Mouse (Mus musculus) embryonic facial prominence, embryonic 15.5 days (tissue): ENCODE results near the gene Chrnb4. TPM values are rescaled to one million over a fixed set of nuclear protein-coding genes. Genes with fewer than 3 reads are reported as not detected.
A peak's percentile ranks its signal among the peaks of the same experiment; 100 is the strongest.

Source experiments
- ATAC-seq: fragments of 200-750 bp; cut with Nextera tagmentation; 2 replicates; pipeline ENCODE4 v1.8.0; 2017; ENCODE audit warnings: low read depth, moderate TSS enrichment; ENCODE audit not compliant: insufficient number of reproducible peaks, low FRiP score, low TSS enrichment
- H3K27ac ChIP-seq: fragments of 300-500 bp; sonication (generic); replicated peaks from 2 replicates; pipeline ENCODE4 v1.5.1; 2015; ENCODE audit warnings: mild to moderate bottlenecking, inconsistent platforms
- H3K27me3 ChIP-seq: fragments of 300-500 bp; sonication (generic); 2 replicates; pipeline ENCODE4 v1.6.1; 2015; ENCODE audit warnings: inconsistent platforms
- H3K36me3 ChIP-seq: fragments of 300-500 bp; sonication (generic); 2 replicates; pipeline ENCODE4 v1.6.1; 2015; ENCODE audit warnings: mild to moderate bottlenecking, inconsistent platforms
- H3K4me1 ChIP-seq: fragments of 300-500 bp; sonication (generic); 2 replicates; pipeline ENCODE4 v1.6.1; 2015; ENCODE audit warnings: inconsistent platforms
- H3K4me2 ChIP-seq: fragments of 300-500 bp; sonication (generic); replicated peaks from 2 replicates; pipeline ENCODE4 v1.6.1; 2015; ENCODE audit warnings: mild to moderate bottlenecking, inconsistent platforms
- H3K4me3 ChIP-seq: fragments of 300-500 bp; sonication (generic); replicated peaks from 2 replicates; pipeline ENCODE4 v1.5.1; 2015; ENCODE audit warnings: mild to moderate bottlenecking, inconsistent platforms
- H3K9ac ChIP-seq: fragments of 300-500 bp; sonication (generic); 2 replicates; pipeline ENCODE4 v1.6.1; 2015; ENCODE audit warnings: inconsistent platforms
- H3K9me3 ChIP-seq: fragments of 300-500 bp; sonication (generic); replicated peaks from 2 replicates; pipeline ENCODE4 v1.6.1; 2016; ENCODE audit warnings: inconsistent platforms
- WGBS: fragments of 180-500 bp; shearing (Covaris S2); methylation state at CpG from one replicate; pipeline ENCODE4 v1.1.7; 2015; 5-methylcytosine and 5-hydroxymethylcytosine counted together
- polyA plus RNA-seq: library from polyadenylated mRNA; unstranded; fragments of >200 nt; fragmentation: Nextera tagmentation; extraction: Ambion mirVana; gene quantifications from 2 replicates; pipeline ENCODE4 v1.2.1, GENCODE M21; 2015

Gene Chrnb4
- polyA plus RNA-seq, 1 experiment from 2014 or later = 0.65 TPM

DNA sequence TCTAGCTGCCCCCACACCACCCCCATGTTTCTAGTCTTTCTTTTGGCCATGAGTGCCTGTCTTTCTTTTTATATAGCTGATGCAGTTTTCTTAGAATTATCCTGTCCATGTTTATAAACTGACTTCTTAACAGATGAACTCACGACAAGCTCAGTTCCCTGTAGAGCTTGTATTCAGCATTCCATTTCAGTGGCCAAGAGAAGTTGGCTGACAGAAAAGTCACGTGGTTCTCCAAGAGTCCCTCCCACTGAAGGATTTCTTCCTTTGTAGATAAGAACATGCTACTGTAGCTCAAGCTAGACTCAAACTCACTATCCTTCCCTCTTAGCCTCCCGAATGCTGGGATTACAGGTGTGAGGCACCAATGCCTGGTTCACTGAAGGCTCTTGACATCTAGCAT, 31.7 kb downstream of the Chrnb4 start:
- H3K36me3 ChIP-seq = no peaks in the 10 kb centered on the region

DNA sequence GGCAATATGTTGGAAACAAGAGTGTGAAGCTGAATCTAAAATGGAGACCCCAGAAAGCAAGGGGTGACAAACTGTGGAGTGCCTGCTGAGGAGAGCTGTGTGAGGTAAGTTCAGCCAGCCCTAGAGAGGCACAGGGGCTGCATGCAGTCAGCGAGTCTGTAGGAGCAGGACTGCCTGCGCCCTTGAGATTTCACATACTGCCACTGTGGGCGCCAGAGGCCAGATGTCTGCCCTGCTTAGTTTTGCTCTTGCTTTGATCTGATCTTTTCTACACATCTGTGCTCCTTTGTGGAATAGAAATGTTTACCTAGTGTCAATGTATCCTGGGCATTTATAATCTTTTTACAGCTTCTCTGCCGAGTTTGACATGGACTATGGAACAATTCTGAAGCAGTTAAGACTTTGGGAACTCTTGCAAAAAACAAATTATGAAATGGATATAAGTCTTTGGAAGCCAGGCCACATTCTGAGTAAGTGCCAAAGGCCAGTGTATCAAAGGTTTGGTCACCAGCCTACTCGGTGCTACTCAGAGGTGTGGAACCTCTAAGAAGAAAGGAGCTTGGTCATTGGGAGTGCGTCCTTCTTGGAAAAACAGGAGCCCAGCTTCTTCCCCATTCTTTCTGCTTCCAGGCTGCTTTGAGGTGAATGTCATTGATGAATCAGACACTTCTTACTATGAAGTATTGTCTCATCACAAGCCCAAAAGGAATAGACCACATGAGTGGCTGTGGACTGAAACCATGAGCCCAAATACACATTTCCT, 37.8 kb downstream of the Chrnb4 start:
- no peak for ATAC-seq

More for the DNA sequence above, 31.7 kb downstream of the Chrnb4 start:
- Histone ChIP-seq H3K4me2 (no peak overlapping the region), H3K9me3 (no peaks in the 10 kb centered on the region), H3K27ac (no peak overlapping the region), H3K9ac (no peak overlapping the region), H3K4me1 (no peaks in the 10 kb centered on the region), H3K27me3 (no peaks in the 10 kb centered on the region), H3K4me3 (no peak overlapping the region)
- WGBS = 73% methylated on average over 3 of the region's 3 CpGs
- ATAC-seq = no peak

GRCm38 (mm10) chr9:55009692-55010091, 38.9 kb downstream of the Chrnb4 start:
- H3K27ac ChIP-seq = no peak overlapping the region
- no peak overlapping the region for H3K4me3 ChIP-seq
- H3K9ac ChIP-seq = no peak overlapping the region
- no peaks in the 10 kb centered on the region for H3K36me3 ChIP-seq
- H3K27me3 ChIP-seq = no peaks in the 10 kb centered on the region
- H3K4me2 ChIP-seq = no peak overlapping the region
- no peak for ATAC-seq
- 73% methylated on average over 2 of the region's 2 CpGs for WGBS
- H3K9me3 ChIP-seq = no peaks in the 10 kb centered on the region
- no peaks in the 10 kb centered on the region for H3K4me1 ChIP-seq

More for the DNA sequence above, 37.8 kb downstream of the Chrnb4 start:
- Histone ChIP-seq H3K9me3 (no peaks in the 10 kb centered on the region), H3K9ac (no peak overlapping the region), H3K27ac (no peak overlapping the region), H3K4me1 (no peaks in the 10 kb centered on the region), H3K36me3 (no peaks in the 10 kb centered on the region), H3K4me3 (no peak overlapping the region), H3K27me3 (no peaks in the 10 kb centered on the region), H3K4me2 (no peak overlapping the region)
- 47% methylated on average over 6 of the region's 6 CpGs for WGBS

DNA sequence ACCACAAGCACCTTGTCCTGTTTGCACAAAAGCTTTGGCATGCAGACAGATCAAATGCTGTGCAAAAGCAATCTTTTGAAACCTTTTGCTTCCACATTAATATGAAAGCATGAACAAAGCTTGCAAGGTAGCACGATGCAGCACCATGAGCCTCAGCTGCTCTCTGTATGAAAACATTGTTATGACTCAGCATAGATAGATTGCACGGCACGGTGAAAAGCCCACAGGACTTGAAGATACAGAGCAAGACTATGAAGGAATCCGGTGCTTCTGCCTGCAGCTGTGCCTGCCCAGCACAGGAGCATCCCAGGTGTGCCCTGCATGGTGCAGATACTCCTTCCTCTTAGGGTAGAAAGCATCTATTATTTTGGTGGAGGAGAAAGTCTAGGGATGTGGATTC, 45.0 kb downstream of the Chrnb4 start:
- H3K27me3 ChIP-seq = no peaks in the 10 kb centered on the region
- no peak overlapping the region for H3K9ac ChIP-seq
- H3K4me1 ChIP-seq = no peaks in the 10 kb centered on the region
- H3K27ac ChIP-seq = no peak overlapping the region
- no peak for ATAC-seq
- H3K36me3 ChIP-seq = no peaks in the 10 kb centered on the region
- no peak overlapping the region for H3K4me2 ChIP-seq
- H3K9me3 ChIP-seq = no peaks in the 10 kb centered on the region
- WGBS = 50% methylated on average over 4 of the region's 4 CpGs
- H3K4me3 ChIP-seq = no peak overlapping the region

DNA sequence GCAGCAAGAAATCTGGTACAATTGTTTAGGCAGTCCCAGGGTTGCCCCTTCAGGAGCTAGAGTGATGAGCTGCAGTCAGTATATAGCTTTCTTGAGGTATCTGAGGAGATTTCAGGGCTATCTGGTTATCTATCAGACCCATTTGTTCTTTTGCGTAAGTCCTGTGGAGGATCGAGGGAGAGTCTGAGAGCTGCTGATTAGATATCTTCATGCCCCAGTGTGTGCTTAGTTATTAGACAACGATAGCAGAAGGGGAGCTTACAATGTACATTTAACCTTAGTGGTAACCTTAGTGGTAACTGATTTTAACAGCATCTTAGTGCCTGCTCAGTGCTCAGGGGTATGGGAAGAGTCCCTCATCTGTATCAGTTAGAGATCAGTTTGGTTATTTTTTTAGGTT, 52.9 kb downstream of the Chrnb4 start:
- no peak for ATAC-seq
- 81% methylated on average over 3 of the region's 3 CpGs for WGBS
- no peaks in the 10 kb centered on the region for H3K4me1 ChIP-seq

GRCm38 (mm10) chr9:54994381-54994780, 54.2 kb downstream of the Chrnb4 start:
- Histone ChIP-seq H3K9ac (no peak overlapping the region), H3K36me3 (no peaks in the 10 kb centered on the region), H3K27me3 (no peaks in the 10 kb centered on the region), H3K4me1 (no peaks in the 10 kb centered on the region), H3K9me3 (no peaks in the 10 kb centered on the region), H3K27ac (no peak overlapping the region), H3K4me2 (no peak overlapping the region), H3K4me3 (no peak overlapping the region)
- 49% methylated on average over 3 of the region's 3 CpGs for WGBS
- ATAC-seq = no peak

More for the DNA sequence above, 52.9 kb downstream of the Chrnb4 start:
- no peak overlapping the region for H3K27ac ChIP-seq
- H3K27me3 ChIP-seq = no peaks in the 10 kb centered on the region
- H3K36me3 ChIP-seq = no peaks in the 10 kb centered on the region
- no peak overlapping the region for H3K4me3 ChIP-seq
- H3K4me2 ChIP-seq = no peak overlapping the region
- no peaks in the 10 kb centered on the region for H3K9me3 ChIP-seq
- no peak overlapping the region for H3K9ac ChIP-seq

GRCm38 (mm10) chr9:54990362-54990761, 58.2 kb downstream of the Chrnb4 start:
- ATAC-seq = no peak
- H3K4me1 ChIP-seq = no peaks in the 10 kb centered on the region
- H3K9ac ChIP-seq = no peak overlapping the region
- no peak overlapping the region for H3K4me3 ChIP-seq
- no peaks in the 10 kb centered on the region for H3K9me3 ChIP-seq
- H3K36me3 ChIP-seq = no peaks in the 10 kb centered on the region
- H3K4me2 ChIP-seq = no peak overlapping the region
- H3K27me3 ChIP-seq = no peaks in the 10 kb centered on the region
- WGBS = 78% methylated on average over 3 of the region's 3 CpGs
- no peak overlapping the region for H3K27ac ChIP-seq

GRCm38 (mm10) chr9:54982401-54982800, 66.2 kb downstream of the Chrnb4 start:
- Histone ChIP-seq H3K36me3 (no peaks in the 10 kb centered on the region), H3K4me1 (peaks cover 15% of the 10 kb centered on the region; the same call in 1 of the 2 replicates), H3K4me2 (peak overlapping the region; percentile 95), H3K9me3 (no peaks in the 10 kb centered on the region), H3K27me3 (peaks cover 36% of the 10 kb centered on the region), H3K4me3 (peak overlapping the region; percentile 66), H3K27ac (no peak overlapping the region), H3K9ac (no peak overlapping the region)
- ATAC-seq = no peak
- 10% methylated on average over 7 of the region's 7 CpGs for WGBS

DNA sequence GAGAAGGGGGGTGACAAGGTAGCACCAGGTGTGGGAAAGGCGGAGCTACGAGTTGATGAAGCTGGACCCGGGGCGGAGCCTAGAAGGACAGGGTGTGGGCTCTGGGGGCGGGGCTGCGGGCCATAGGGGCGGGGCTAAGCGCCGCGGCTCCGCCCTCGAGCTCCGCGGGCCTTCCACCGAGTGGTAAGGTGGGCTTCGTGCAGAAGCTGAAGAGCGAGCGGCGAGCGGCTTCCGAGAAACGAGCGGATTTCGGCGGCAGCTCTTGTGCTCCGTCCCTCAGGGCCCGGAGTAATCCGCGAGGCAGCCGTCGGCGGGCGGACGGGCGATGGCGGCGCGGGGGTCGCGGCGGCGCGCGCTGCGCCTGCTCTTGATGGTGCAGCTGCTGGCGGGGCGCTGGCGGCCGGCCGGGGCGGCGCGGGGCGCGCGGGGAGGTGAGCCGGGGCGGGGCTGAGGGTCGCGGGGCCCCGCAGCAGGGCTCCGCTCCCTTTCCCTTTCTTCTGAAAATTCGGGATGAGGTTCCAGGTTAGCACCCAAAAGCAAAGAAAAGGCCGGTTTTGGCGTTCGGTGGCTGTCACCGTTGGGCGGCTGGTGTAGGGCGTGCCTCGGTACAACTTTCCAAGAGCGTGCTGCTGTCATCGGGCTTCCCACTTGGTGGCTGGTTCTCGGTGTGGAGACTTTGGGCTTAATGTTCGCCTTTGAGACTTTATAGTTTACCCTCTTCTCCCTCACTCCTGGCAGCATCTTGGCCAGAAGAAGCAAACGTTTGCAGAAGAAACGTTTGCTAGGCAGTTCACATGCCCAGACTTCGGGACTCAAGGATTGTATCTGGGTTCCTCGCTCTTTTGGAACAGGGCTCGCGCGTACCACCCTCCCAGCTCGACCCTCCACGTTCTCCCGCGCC, 67.0 kb downstream of the Chrnb4 start:
- Histone ChIP-seq H3K4me3 (peak overlapping the region; percentile 66), H3K4me1 (peaks cover 15% of the 10 kb centered on the region; the same call in 1 of the 2 replicates), H3K27me3 (peaks cover 36% of the 10 kb centered on the region), H3K27ac (no peak overlapping the region), H3K36me3 (no peaks in the 10 kb centered on the region), H3K9me3 (no peaks in the 10 kb centered on the region), H3K9ac (peak overlapping the region; percentile 23; the same call in 1 of the 2 replicates), H3K4me2 (peak overlapping the region; percentile 95)
- 2% methylated on average over 75 of the region's 85 CpGs for WGBS
- ATAC-seq = peak; percentile 70

GRCm38 (mm10) chr9:54980674-54981073, 67.9 kb downstream of the Chrnb4 start, which contains the start of gene Chrna5:
Gene Chrna5 (plus strand): TSS chr9:54980880.
- WGBS = 47% methylated on average over 8 of the region's 8 CpGs
- no peak for ATAC-seq
- H3K27ac ChIP-seq = no peak within 1 kb of the TSS
- no peaks in the 10 kb centered on the region for H3K36me3 ChIP-seq
- peaks cover 36% of the 10 kb centered on the region for H3K27me3 ChIP-seq
- peaks cover 15% of the 10 kb centered on the region; the same call in 1 of the 2 replicates for H3K4me1 ChIP-seq
- peak within 1 kb of the TSS; percentile 66 for H3K4me3 ChIP-seq
- peak within 1 kb of the TSS; percentile 95 for H3K4me2 ChIP-seq
- H3K9me3 ChIP-seq = no peaks in the 10 kb centered on the region
- H3K9ac ChIP-seq = 0 out of 2 replicates have a peak within 1 kb of the TSS, but pooled peaks have one; percentile 23
